Mouse (Mus musculus): ENCODE results near the gene Olfr299. TPM values are rescaled to one million over a fixed set of nuclear protein-coding genes. Genes with fewer than 3 reads are reported as not detected.

The Olfr299 gene
- not detected for polyA plus RNA-seq (2012; fragmentation: generic; extraction: Trizol)

- Histone ChIP-seq H3ac (ENCODE audit: control insufficient read depth, insufficient read length) (no peak within 1 kb of the TSS), H3K27me3 (ENCODE audit: control insufficient read depth, insufficient read depth, insufficient read length) (no peaks in the 10 kb centered on the region), H3K4me3 (no peak within 1 kb of the TSS), H3K79me2 (ENCODE audit: control insufficient read depth, insufficient read depth) (no peaks in the 10 kb centered on the region), H3K36me3 (ENCODE audit: control insufficient read depth, insufficient read depth) (no peaks in the 10 kb centered on the region), H3K4me2 (ENCODE audit: low read depth) (no peak within 1 kb of the TSS)
- no peak for TF ChIP-seq MAX (IDR thresholded peaks at IDR 0.05; ENCODE audit: low read depth)
- no peak for TF ChIP-seq USF1 (IDR thresholded peaks at IDR 0.05; ENCODE audit: low read depth)
- TF ChIP-seq TCF12 (IDR thresholded peaks at IDR 0.05; ENCODE audit: insufficient read depth, poor library complexity, severe bottlenecking): no peak
- no peak for TF ChIP-seq POLR2A (IDR thresholded peaks at IDR 0.05; ENCODE audit: insufficient read length, low read depth)
- no peak for TF ChIP-seq SRF (IDR thresholded peaks at IDR 0.05; ENCODE audit: control insufficient read depth, insufficient read length, low read depth)
- TF ChIP-seq MYOD1 (IDR thresholded peaks at IDR 0.05; ENCODE audit: control insufficient read depth in 1 of 3, insufficient read length in 2 of 3, low read depth in 2 of 3): no peak
- no peak for TF ChIP-seq TCF3 (IDR thresholded peaks at IDR 0.05; ENCODE audit: insufficient read length, low read depth)
- no peak for TF ChIP-seq REST (IDR thresholded peaks at IDR 0.05; ENCODE audit: insufficient read depth, insufficient read length)
- no peak for TF ChIP-seq POLR2AphosphoS2 (IDR thresholded peaks at IDR 0.05; ENCODE audit: insufficient read length, low read depth)
- no peak for TF ChIP-seq MYOG (IDR thresholded peaks at IDR 0.05; ENCODE audit: control insufficient read depth in 1 of 3, insufficient read depth in 1 of 3, insufficient read length in 2 of 3, low read depth in 2 of 3)
These were observed at the start of gene Olfr299 for GRCm38 (mm10) chr7:86459621-86460020. Olfr299 (plus strand) TSS chr7:86459921.

- H3K79me2 ChIP-seq (ENCODE audit: control insufficient read depth, insufficient read depth): no peaks in the 10 kb centered on the region
- H3K27me3 ChIP-seq (ENCODE audit: control insufficient read depth, insufficient read depth, insufficient read length): no peaks in the 10 kb centered on the region
- no peak within 1 kb of the TSS for H3K4me3 ChIP-seq
- H3K4me2 ChIP-seq (ENCODE audit: low read depth): no peak within 1 kb of the TSS
- TF ChIP-seq REST (IDR thresholded peaks at IDR 0.05; ENCODE audit: insufficient read depth, insufficient read length) (no peak), USF1 (IDR thresholded peaks at IDR 0.05; ENCODE audit: low read depth) (no peak)
- no peak within 1 kb of the TSS for H3ac ChIP-seq (ENCODE audit: control insufficient read depth, insufficient read length)
- H3K36me3 ChIP-seq (ENCODE audit: control insufficient read depth, insufficient read depth): no peaks in the 10 kb centered on the region
These were observed 32.7 kb downstream of the Olfr299 start, which contains the start of gene Olfr298 for GRCm38 (mm10) chr7:86492384-86492783. Olfr298 (minus strand) TSS chr7:86492484.

Other genes starting within 250 kb of the Olfr299 start
- gene Vmn2r76, start 213.6 kb upstream of the Olfr299 start, polyA plus RNA-seq (2012; fragmentation: generic; extraction: Trizol): not detected
- not detected for gene Olfr310, start 182.7 kb upstream of the Olfr299 start, polyA plus RNA-seq (2012; fragmentation: generic; extraction: Trizol)
- gene Olfr309, start 146.2 kb upstream of the Olfr299 start, polyA plus RNA-seq (2012; fragmentation: generic; extraction: Trizol): not detected
- gene Olfr308, start 134.3 kb upstream of the Olfr299 start, polyA plus RNA-seq (2012; fragmentation: generic; extraction: Trizol): not detected
- gene Olfr307, start 122.3 kb upstream of the Olfr299 start, polyA plus RNA-seq (2012; fragmentation: generic; extraction: Trizol): not detected
- gene Olfr305, start 93.0 kb upstream of the Olfr299 start, polyA plus RNA-seq (2012; fragmentation: generic; extraction: Trizol): not detected
- not detected for gene Olfr304, start 73.3 kb upstream of the Olfr299 start, polyA plus RNA-seq (2012; fragmentation: generic; extraction: Trizol)
- gene Olfr303, start 62.1 kb upstream of the Olfr299 start, polyA plus RNA-seq (2012; fragmentation: generic; extraction: Trizol): not detected
- not detected for gene Olfr301, start 56.1 kb upstream of the Olfr299 start, polyA plus RNA-seq (2012; fragmentation: generic; extraction: Trizol)
- not detected for gene Olfr298, start 32.6 kb downstream of the Olfr299 start, polyA plus RNA-seq (2012; fragmentation: generic; extraction: Trizol)
- gene Olfr297, start 60.0 kb downstream of the Olfr299 start, polyA plus RNA-seq (2012; fragmentation: generic; extraction: Trizol): not detected
- not detected for gene Olfr295, start 123.9 kb downstream of the Olfr299 start, polyA plus RNA-seq (2012; fragmentation: generic; extraction: Trizol)
- gene Olfr294, start 156.7 kb downstream of the Olfr299 start, polyA plus RNA-seq (2012; fragmentation: generic; extraction: Trizol): not detected
- gene Olfr293, start 189.1 kb downstream of the Olfr299 start, polyA plus RNA-seq (2012; fragmentation: generic; extraction: Trizol): not detected
- gene Olfr292, start 228.4 kb downstream of the Olfr299 start, polyA plus RNA-seq (2012; fragmentation: generic; extraction: Trizol): not detected